Comparison of ENCODE assay signal across 9 mouse cellular contexts in the genomic region with DNA sequence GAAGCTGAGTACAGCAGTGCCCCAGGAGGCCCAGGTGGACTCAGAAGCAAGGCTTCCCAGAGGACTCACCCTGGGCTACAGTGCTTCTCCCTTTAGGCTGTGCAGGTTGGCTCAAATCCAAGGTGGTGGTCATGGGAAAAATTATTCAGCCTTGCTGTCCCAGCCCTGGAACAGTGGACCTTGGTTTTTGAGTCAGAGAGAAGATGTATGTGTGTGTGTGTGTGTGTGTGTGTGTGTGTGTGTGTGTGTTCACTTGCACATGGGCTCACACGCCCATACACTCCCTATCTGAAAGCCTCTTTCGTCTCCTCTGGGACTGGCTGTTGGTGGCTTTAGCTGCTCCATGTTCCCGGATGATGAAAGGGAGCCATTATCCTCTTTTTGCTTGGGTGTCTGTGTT. TPM values are rescaled to one million over a fixed set of nuclear protein-coding genes. Genes with fewer than 3 reads are reported as not detected.
A peak's percentile ranks its signal among the peaks of the same experiment; 100 is the strongest.
DNase-seq lines count a peak whose midpoint lies in the region; ATAC-seq and TF ChIP-seq lines count a peak whose summit lies in the region.
"Had no signal": no experiment of that assay in that cellular context is flagged by ENCODE, and none has a peak within 500 bp of the region (broad histone marks: within the 10 kb centered on the region; RNA-seq: fewer than 3 reads in every experiment).

No protein-coding gene starts in this region.

- ATAC-seq in midbrain, postnatal 0 days (ENCODE audit: low FRiP score): no peak

- TF ChIP-seq CTCF in midbrain, postnatal 0 days (IDR thresholded peaks at IDR 0.05): no peak

- H3K4me1 ChIP-seq in midbrain, postnatal 0 days (ENCODE audit: insufficient read depth, low read length): no peaks in the 10 kb centered on the region

- no peak overlapping the region for H3K4me3 ChIP-seq in midbrain, postnatal 0 days (ENCODE audit: low read depth, low read length)

- no peaks in the 10 kb centered on the region for H3K36me3 ChIP-seq in midbrain, postnatal 0 days (ENCODE audit: insufficient read depth, low read length)

- H3K9me3 ChIP-seq in midbrain, postnatal 0 days (ENCODE audit: low read length): no peaks in the 10 kb centered on the region

- intact Hi-C loops in left cerebral cortex, postnatal 25 days (cut with DNase I): loop anchor here (5.0 kb wide), 1 partner anchor 44 kb away; no protein-coding TSS in a partner anchor

- no peak overlapping the region for H3K4me2 ChIP-seq in midbrain, postnatal 0 days (ENCODE audit: low read depth, low read length, poor library complexity, severe bottlenecking)

- H3K9ac ChIP-seq in midbrain, postnatal 0 days (replicated peaks; ENCODE audit: low read length, poor library complexity, severe bottlenecking): no peak overlapping the region

- DNase-seq in kidney, postnatal 10 days: peak; percentile 73
- DNase-seq in kidney, adult 8-10 months: no peak
- peak; percentile 87 for DNase-seq in adrenal gland, postnatal 14 days
- DNase-seq in heart, postnatal 4 days: peak; percentile 37
- DNase-seq in midbrain, postnatal 0 days (ENCODE audit: low spot score): peak; percentile 22
- no peak for DNase-seq in left cerebral cortex, postnatal 25 days (ENCODE audit: low spot score in 2 of 2)
- no peak for DNase-seq in left cerebral cortex, adult 8-10 months (ENCODE audit: low spot score in 2 of 2)
- DNase-seq: cerebellum, adult 2 months; right cerebral cortex, postnatal 4 days had no signal

- peaks cover 4% of the 10 kb centered on the region; the same call in 1 of the 2 replicates for H3K27me3 ChIP-seq in midbrain, postnatal 0 days (ENCODE audit: insufficient read depth, low read length)

- no peak overlapping the region for H3K27ac ChIP-seq in midbrain, postnatal 0 days (ENCODE audit: low read depth, low read length)

- 32% methylated on average over 3 of the region's 3 CpGs for whole genome bisulfite sequencing in midbrain, postnatal 0 days

RNA-seq across cellular contexts. Expression of a gene that starts 16.4 kb away (rescaled TPM):
- 3.8 and 4.2 TPM in 2 replicates for total RNA-seq in adrenal gland, postnatal 14 days (2021)
- total RNA-seq in heart, postnatal 4 days (2021): 1 to 10 TPM in 1 of 2 experiments, under 1 TPM in 1; 0.68 to 1.5 TPM
- total RNA-seq in midbrain, postnatal 0 days (2014; rRNA removed): not detected in 2 replicates
- polyA plus RNA-seq in midbrain, postnatal 0 days (2015; fragmentation: Nextera tagmentation; extraction: Ambion mirVana): 0.34 and 0.35 TPM in 2 replicates
- under 1 TPM; 0.48 to 0.76 TPM for total RNA-seq in left cerebral cortex, postnatal 25 days (2021)
- total RNA-seq in left cerebral cortex, adult 8-10 months (2022): 1 to 10 TPM; 1.2 to 2.4 (median 1.3) TPM

RNA-seq across cellular contexts. Expression of a gene that starts 46.5 kb away (rescaled TPM):
- total RNA-seq in adrenal gland, postnatal 14 days (2021): 22.3 and 24.3 TPM in 2 replicates
- 1 to 10 TPM; 2.5 to 3.3 TPM for total RNA-seq in heart, postnatal 4 days (2021)
- 9.1 and 10.1 TPM in 2 replicates for total RNA-seq in midbrain, postnatal 0 days (2014; rRNA removed)
- 4.2 and 4.3 TPM in 2 replicates for polyA plus RNA-seq in midbrain, postnatal 0 days (2015; fragmentation: Nextera tagmentation; extraction: Ambion mirVana)
- total RNA-seq in left cerebral cortex, postnatal 25 days (2021): 1 to 10 TPM; 2.2 to 4.8 TPM
- 1 to 10 TPM; 3.7 to 6.1 (median 5.1) TPM for total RNA-seq in left cerebral cortex, adult 8-10 months (2022)

Comparison
In these comparisons a context has a peak if more than half of its experiments do, and no peak if none do; other contexts are left out.
1. DNase-seq: peak in kidney, postnatal 10 days (single experiment), adrenal gland, postnatal 14 days (single experiment), heart, postnatal 4 days (single experiment) and midbrain, postnatal 0 days (single experiment); none in kidney, adult 8-10 months (0 of 2), left cerebral cortex, postnatal 25 days (0 of 2) and left cerebral cortex, adult 8-10 months (0 of 2).